Comparison of ENCODE assay signal across 18 mouse cellular contexts in the genomic region with DNA sequence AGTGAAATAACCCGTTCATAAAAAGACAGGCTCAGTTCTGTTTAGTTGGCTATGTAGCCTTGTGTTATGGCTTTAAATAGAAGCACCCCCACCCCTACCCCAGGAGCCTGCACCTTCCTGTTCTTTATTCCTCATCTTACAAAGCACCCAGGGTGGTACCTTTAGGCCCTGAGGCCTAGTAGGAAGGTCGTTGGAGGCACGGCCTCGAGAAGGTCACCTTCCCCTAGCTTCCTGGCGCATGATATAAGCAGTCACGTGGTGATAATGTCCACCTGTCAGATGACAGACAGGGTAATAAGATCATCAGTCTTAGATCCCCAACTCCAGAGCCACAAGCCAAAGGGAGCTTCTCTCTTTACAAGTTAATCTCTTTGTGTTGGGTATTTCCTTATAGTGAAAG.
"Had no signal": no experiment of that assay in that cellular context is flagged by ENCODE, and none has a peak within 500 bp of the region (broad histone marks: within the 10 kb centered on the region; RNA-seq: fewer than 3 reads in every experiment).

No protein-coding gene starts in this region.

- ATAC-seq: midbrain, embryonic 16.5 days had no signal

- H3K9ac ChIP-seq: lung, embryonic 14.5 days; midbrain, embryonic 12.5 days; neural tube, embryonic 13.5 days; neural tube, embryonic 15.5 days had no signal

- H3K4me3 ChIP-seq: midbrain, embryonic 10.5 days; midbrain, embryonic 12.5 days; myocyte; neural tube, embryonic 13.5 days; neural tube, embryonic 15.5 days had no signal

- H3K4me2 ChIP-seq: lung, embryonic 14.5 days; midbrain, embryonic 12.5 days; neural tube, embryonic 13.5 days; neural tube, embryonic 15.5 days had no signal

- H3K9me3 ChIP-seq: midbrain, embryonic 10.5 days; midbrain, embryonic 12.5 days; neural tube, embryonic 13.5 days; neural tube, embryonic 15.5 days had no signal

- DNase-seq: lung, adult 18-20 months; lung, embryonic 14.5 days; lung, postnatal 10 days; lung, postnatal 4 days; midbrain, embryonic 14.5 days; right cerebral cortex, adult 18-20 months; right cerebral cortex, postnatal 25 days; right cerebral cortex, postnatal 4 days; spleen, adult 18-20 months; thymus, adult 2 months; thymus, postnatal 25 days; thymus, postnatal 4 days had no signal

- H3K4me1 ChIP-seq: midbrain, embryonic 10.5 days; midbrain, embryonic 12.5 days had no signal

- H3K27ac ChIP-seq: midbrain, embryonic 10.5 days; midbrain, embryonic 12.5 days; neural tube, embryonic 13.5 days; neural tube, embryonic 15.5 days had no signal

- H3K36me3 ChIP-seq: midbrain, embryonic 10.5 days; midbrain, embryonic 12.5 days; neural tube, embryonic 13.5 days; neural tube, embryonic 15.5 days had no signal

- H3K27me3 ChIP-seq: midbrain, embryonic 12.5 days; neural tube, embryonic 13.5 days; neural tube, embryonic 15.5 days had no signal
